Mouse (Mus musculus) ES-E14 (cell line): ENCODE measurements at regions not wholly inside any gene's neighbourhood (a gene's known extent, or its start where the extent isn't known, plus 50 kb on each side); places are given as distances from the start of the nearest gene placed in this dataset.

Source experiments
- CHD2 ChIP-seq: IDR thresholded peaks from 2 replicates; pipeline ENCODE4 v1.6.1; 2014; ENCODE audit warnings: mild to moderate bottlenecking, low read depth, low read length, inconsistent platforms
- HCFC1 ChIP-seq: IDR thresholded peaks from 2 replicates; pipeline ENCODE4 v1.6.1; 2012; ENCODE audit warnings: low read length, inconsistent platforms, borderline replicate concordance; ENCODE audit not compliant: insufficient read depth
- MAFK ChIP-seq: IDR thresholded peaks from 2 replicates; pipeline ENCODE4 v1.6.1; 2014; ENCODE audit warnings: mild to moderate bottlenecking, low read depth, low read length, inconsistent platforms; ENCODE audit not compliant: insufficient read depth
- ZC3H11A ChIP-seq: IDR thresholded peaks from 2 replicates; pipeline ENCODE4 v1.6.1; 2012; ENCODE audit warnings: low read depth, mild to moderate bottlenecking, inconsistent platforms, low read length, borderline replicate concordance
- ZNF384 ChIP-seq: IDR thresholded peaks from 2 replicates; pipeline ENCODE4 v1.6.1; 2012; ENCODE audit warnings: low read depth, low read length, inconsistent platforms

DNA sequence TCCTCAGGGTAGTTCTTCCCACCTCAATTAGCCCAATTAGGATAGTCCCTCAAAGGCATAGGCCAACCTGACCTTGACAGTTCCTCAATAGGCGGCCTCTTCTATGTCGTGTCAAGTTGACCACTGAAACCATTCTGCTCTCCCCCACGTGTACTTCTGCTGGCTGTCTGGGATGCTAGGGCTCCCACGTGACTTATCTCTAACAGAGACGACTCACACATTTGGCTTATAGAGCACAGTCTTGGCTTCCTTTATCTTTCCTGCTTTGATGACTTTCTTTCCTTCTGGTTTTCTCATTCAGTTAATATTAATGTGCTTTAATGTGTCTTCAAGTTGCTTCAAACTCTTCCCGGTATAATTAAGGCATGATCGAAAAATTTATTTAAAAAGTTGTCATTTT, 284.0 kb upstream of the Gm5148 start:
- no peak for TF ChIP-seq HCFC1
- no peak for TF ChIP-seq ZC3H11A
- no peak for TF ChIP-seq CHD2
- no peak for TF ChIP-seq ZNF384
- TF ChIP-seq MAFK = no peak
